Mouse (Mus musculus): ENCODE measurements around the gene Cbx6. TPM values are rescaled to one million over a fixed set of nuclear protein-coding genes. Genes with fewer than 3 reads are reported as not detected.
"Not testable (repeated sequence)": the region's sequence is repeated elsewhere in the genome, so short reads cannot be mapped to it uniquely, and the experiment has no call there.

Gene Cbx6
- total RNA-seq, 2 experiments from 2014 or later, result 13.8 to 38.9 TPM

GRCm38 (mm10) chr15:79832064-79832900 lies 2.2 kb downstream of the Cbx6 start:
- peak; percentile 68 for ATAC-seq (replicated peaks; ENCODE audit: low FRiP score, poor library complexity, severe bottlenecking)

DNA sequence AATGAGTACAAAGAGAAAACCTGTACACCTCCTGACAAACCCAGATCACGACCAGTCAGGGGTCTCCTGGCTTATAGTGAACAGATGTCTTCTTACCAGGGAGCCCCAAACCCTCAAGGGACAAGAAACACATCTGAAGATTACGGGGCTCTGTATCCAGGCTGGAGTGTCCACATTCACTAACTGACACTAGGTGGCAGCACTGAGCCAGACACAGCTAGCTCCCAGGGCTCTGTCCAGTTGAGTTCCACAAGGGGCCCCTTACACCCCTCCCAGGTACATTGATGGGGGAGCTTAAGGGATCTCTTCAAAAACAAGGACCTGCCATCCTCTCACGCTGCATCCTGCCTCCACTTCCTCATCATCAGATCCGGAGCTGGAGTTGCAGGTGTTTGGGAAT lies 4.1 kb downstream of the Cbx6 start:
- ATAC-seq (replicated peaks; ENCODE audit: low FRiP score, poor library complexity, severe bottlenecking), result peak; percentile 61

GRCm38 (mm10) chr15:79829431-79829830 lies 5.1 kb downstream of the Cbx6 start:
- ATAC-seq (replicated peaks; ENCODE audit: low FRiP score, poor library complexity, severe bottlenecking), result no peak

DNA sequence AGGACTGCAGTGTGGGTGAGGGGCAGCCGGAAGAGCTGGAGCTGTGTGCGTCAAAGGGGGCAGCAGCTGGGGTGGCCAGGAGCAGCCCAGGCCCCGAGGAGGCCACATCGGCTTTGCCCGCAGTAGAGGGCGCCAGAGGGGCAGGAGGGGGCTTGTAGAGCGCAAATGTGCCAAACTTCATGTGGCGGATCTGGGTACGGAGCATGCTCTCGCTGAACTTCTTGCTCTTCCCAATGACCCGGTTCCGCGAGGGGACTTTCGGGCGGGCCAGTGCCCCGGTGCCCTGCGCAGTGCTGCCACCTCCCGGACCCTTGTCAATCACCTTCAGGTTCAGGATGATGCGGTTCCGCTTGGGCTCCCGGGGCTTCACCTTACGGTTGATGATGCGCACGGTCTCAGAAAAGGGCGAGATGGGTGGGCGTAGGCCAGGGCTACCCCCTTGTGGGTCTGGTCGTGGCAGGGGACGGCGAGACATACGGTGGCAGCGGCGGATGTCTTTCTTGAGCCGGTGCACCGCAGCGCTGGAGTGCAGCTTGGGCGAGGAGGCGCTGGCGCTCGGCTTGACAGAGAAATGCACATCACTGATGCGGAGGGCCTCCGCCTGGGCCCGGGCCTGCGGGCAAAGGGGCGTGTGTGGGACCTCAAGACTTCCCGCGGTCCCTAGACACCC lies 6.0 kb downstream of the Cbx6 start:
- ATAC-seq (replicated peaks; ENCODE audit: low FRiP score, poor library complexity, severe bottlenecking), result no peak

DNA sequence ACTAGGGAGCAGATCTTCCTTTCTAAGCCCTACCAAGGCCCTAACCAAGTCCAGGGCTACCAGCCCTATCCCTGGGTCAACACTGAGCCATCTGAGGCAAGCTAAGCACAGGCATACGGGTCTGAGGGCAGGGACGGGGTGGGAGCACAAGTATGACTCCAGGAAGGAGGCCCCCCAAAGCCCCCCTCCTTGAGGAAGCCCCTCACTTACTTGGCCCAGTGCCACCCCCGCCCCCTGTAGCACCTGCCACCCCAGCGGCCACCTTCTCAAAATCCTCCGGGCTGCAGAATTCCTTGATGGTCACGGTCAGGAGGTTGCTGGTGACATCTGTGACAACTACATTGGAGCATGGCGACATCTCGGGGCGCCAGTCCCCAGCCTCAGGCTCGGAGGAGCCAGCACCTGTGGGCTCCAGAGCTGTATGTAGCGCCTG lies 6.7 kb downstream of the Cbx6 start:
- no peak for ATAC-seq (replicated peaks; ENCODE audit: low FRiP score, poor library complexity, severe bottlenecking)

DNA sequence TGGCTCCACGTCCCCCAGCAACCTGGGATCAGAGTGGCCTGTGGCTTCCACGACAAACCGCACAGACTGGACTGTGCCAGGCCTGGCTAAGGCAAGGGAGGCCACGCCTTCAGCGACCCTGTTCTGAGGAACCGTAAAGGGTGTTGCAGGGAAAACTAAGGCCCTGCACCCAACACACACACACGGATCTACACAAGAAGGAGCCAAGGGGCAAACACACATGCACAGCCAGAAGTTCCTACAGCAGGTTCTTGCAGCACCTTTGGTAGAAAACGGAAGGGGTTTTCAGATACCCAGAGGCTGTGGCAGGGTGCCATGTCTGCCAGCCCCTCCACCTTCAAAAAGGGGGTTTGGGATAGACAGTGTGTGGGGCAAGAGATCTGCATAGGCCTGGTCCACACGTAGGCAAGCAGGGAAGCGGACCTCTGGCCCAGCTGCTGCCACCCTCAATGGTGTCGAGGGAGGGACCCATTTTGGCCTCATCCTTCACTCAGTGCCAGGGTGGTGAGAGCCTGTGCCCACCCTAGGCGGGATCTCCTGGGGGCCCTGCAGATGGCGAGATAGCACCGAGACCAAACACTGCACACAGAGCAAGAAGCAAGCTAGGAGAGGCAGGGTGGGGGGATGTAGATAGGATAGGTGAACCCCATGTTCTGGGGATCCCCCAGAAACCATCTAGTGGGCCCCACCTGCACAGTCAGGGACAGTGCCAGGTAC lies 7.3 kb downstream of the Cbx6 start:
- no peak for ATAC-seq (replicated peaks; ENCODE audit: low FRiP score, poor library complexity, severe bottlenecking)

DNA sequence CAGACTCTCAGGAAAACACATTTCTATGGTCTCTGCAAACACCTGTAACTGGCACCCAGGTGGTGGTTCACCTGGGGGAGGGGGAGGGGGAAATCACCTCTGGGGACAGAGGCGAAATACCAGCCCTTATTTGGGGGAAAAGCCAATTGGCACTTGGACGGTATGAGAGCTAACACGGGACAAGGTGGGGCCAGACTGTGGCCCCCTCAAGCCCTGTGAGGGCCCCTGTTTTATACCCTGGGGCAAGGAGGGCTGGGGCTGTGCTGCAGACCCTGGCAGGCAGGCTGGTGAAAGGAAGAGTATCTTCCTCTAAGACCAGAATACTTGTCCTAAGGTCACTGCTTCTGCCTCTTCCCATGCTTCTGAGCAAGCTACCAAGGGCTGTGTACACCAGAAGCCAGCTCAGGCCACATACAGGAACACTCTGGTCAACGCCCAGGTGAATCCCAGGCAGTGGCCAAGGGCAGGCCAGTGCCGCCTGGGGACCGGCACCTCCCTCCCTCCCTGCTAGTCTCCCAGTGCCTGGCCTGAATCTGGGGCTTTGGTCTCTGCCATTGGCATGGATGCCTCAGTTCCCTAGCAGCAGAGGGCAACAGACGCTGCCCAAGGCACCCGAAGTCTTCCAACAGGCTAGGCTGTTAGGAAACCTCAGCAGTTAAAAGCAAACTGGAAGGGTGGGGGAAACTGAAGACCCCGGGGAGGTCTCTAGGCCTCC lies 8.1 kb downstream of the Cbx6 start:
- no peak for ATAC-seq (replicated peaks; ENCODE audit: low FRiP score, poor library complexity, severe bottlenecking)

DNA sequence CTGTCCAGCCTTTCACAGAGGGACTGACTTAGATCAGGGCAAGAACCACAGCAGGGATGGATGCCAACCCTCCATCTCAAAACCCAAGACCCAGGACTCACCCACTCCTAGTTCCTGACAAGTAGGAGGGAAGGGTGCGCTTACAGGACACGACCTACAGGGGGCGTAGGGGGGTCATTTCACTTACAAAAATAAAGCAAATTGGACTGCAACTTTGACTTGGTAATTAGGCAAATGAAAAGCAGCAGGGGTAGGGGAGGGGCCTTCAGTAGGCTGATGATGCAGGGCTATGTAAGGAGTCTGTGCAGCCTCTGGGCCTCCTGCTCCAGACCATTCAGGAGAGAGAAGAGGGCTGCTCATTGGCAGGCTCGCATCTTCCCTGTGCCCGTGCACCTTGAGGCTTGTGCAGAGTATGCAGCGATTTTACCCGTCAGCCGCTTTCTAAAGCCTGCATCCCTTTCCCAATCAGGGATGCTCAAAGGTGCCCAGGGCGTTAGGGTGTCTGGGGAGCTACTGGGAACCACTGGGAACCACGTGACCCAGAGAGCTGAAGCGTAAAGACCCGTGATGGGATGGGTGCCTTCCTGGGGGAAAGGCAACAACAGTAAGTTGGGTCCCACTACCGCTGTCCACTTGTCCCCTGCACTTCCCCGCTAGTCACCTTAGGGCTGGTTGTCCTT lies 9.2 kb downstream of the Cbx6 start:
- ATAC-seq (replicated peaks; ENCODE audit: low FRiP score, poor library complexity, severe bottlenecking), result no peak

- ATAC-seq (replicated peaks; ENCODE audit: low FRiP score, poor library complexity, severe bottlenecking), result peak; percentile 69
Measured at GRCm38 (mm10) chr15:79823588-79824280, 10.8 kb downstream of the Cbx6 start.

GRCm38 (mm10) chr15:79822265-79823199 lies 12.0 kb downstream of the Cbx6 start:
- ATAC-seq (replicated peaks; ENCODE audit: low FRiP score, poor library complexity, severe bottlenecking), result peak; percentile 82

DNA sequence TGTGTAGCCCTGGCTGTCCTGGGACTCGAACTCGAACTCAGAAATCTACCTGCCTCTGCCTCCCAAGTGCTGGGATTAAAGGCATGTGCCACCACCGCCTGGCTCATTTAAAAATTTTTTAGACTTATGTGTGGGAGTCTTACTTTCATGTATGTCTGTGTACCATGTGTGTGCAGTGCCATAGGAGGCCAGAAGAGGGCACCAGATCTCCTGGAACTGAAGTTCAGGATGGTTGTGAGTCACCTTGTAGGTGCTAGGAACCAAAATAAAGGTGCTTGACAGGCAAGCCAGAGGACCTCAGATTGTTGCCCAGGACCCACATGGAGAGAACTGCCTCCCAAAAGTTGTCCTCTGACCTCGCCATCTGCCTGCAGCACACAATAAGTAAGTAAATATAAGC lies 16.2 kb downstream of the Cbx6 start:
- no peak for ATAC-seq (replicated peaks; ENCODE audit: low FRiP score, poor library complexity, severe bottlenecking)

DNA sequence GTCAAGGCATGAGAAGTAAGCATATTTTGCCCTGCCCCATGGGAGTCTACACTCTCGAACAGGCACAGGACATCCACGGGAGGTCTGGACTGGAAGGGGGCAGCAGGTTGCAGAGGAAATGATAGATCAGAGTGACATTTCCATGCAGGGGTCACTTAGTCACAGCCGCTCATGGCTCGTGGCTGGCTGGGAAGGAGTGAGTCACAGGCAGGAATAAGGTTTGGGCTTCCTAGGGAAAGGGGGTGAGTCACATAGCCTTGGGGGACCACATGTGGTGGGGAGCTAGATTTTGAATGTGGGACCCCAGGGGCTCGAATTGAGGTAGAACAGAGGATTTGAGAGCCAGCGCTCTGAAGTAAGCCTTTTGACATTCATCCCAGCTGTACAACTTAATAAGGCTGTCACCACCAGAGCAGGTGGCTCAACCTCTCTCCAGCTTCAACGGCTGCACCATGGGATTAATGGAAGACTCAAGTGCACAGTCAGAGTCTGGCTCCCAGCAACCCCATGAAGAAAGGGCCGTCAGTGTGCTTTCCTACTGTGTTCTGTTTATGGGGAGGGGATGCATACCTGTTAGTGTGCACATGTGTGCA lies 20.7 kb downstream of the Cbx6 start:
- ATAC-seq (replicated peaks; ENCODE audit: low FRiP score, poor library complexity, severe bottlenecking), result no peak

GRCm38 (mm10) chr15:79812840-79813239 lies 21.6 kb downstream of the Cbx6 start:
- not testable (repeated sequence) for ATAC-seq (replicated peaks; ENCODE audit: low FRiP score, poor library complexity, severe bottlenecking)

- no peak for ATAC-seq (replicated peaks; ENCODE audit: low FRiP score, poor library complexity, severe bottlenecking)
Measured at GRCm38 (mm10) chr15:79810997-79811396, 23.5 kb downstream of the Cbx6 start.

DNA sequence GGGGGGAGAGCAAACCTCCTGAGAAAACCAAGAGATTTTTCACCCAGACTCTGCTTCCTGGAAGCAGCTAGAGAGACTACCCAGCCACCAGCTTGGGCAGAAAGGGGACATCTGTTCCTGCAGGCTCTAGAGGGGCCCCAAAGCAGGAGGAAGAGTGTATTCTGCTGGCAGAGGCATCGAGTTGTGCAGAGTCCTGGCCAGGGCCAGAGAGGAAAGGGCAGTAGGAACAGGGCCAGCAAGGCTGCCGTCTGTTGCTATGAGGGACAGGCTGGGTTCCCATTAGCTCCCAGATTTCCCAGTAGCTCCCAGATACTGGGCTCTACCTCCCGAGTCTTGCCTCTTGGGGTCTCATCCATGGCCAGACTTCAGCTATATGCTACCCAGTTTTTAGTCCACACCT lies 24.4 kb downstream of the Cbx6 start:
- no peak for ATAC-seq (replicated peaks; ENCODE audit: low FRiP score, poor library complexity, severe bottlenecking)

- ATAC-seq (replicated peaks; ENCODE audit: low FRiP score, poor library complexity, severe bottlenecking), result no peak
Measured at GRCm38 (mm10) chr15:79808658-79809057, 25.8 kb downstream of the Cbx6 start.

DNA sequence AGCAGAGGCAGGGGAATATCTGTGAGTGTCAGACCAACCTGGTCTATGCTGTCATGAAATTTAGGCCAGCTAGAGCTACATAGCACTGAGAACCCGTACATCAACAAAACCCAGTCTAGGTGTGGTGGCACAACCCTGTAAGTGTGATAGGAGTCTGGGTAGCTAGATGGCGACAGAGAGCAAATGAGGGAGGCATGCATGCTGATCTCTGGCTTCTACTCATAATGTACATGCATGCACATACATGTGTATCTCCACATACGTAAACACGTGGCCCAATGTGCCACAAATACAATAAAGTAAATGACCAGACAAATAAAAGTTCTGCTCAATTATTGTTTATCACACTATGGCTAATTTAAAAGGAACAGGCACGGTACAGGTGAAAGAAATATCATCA lies 26.4 kb downstream of the Cbx6 start:
- ATAC-seq (replicated peaks; ENCODE audit: low FRiP score, poor library complexity, severe bottlenecking), result peak; percentile 71
